Comparison of ENCODE assay signal across 29 mouse cellular contexts in the genomic region with DNA sequence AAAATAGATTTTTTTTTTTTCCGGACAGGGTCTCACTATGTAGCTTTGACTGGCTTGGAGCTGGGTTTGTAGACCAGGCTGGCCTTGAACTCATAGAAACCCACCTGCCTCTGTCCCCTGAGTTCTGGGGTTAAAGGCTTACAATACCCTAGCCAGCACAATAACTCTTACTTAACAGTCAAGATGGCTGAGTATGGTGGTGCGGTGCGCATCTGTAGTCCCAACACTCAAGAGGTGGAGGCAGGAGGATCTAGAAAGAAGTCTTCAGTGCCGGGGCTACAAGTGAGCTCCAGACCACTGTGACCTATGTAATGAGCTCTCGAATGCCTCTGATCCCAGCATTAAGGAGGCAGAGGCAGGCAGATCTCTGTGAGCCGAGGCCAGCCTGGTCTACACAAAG. TPM values are rescaled to one million over a fixed set of nuclear protein-coding genes. Genes with fewer than 3 reads are reported as not detected.
DNase-seq lines count a peak whose midpoint lies in the region; ATAC-seq and TF ChIP-seq lines count a peak whose summit lies in the region.
"Had no signal": no experiment of that assay in that cellular context is flagged by ENCODE, and none has a peak within 500 bp of the region (broad histone marks: within the 10 kb centered on the region; RNA-seq: fewer than 3 reads in every experiment).

No protein-coding gene starts in this region.

- H3K9ac ChIP-seq in stomach, embryonic 14.5 days (replicated peaks; ENCODE audit: low read depth, low read length), result no peak overlapping the region
- no peak overlapping the region for H3K9ac ChIP-seq in stomach, postnatal 0 days (ENCODE audit: low read length)
- H3K9ac ChIP-seq: embryonic facial prominence, embryonic 13.5 days; embryonic facial prominence, embryonic 15.5 days; forebrain, embryonic 12.5 days had no signal

- no peak for TF ChIP-seq EP300 in stomach, postnatal 0 days (optimal IDR thresholded peaks at IDR 0.05)

- peak; percentile 70 for DNase-seq in heart, adult 11 months
- no peak for DNase-seq in heart, adult 8-10 months (ENCODE audit: low spot score)
- DNase-seq in stomach, postnatal 0 days (ENCODE audit: low spot score), result no peak
- peak; percentile 83 for DNase-seq in ES-CJ7 (ENCODE audit: low read depth, low spot score)
- peak; percentile 75 for DNase-seq in ZHBTc4 (ENCODE audit: low read depth, low spot score)
- no peak for DNase-seq in thymus, postnatal 25 days
- DNase-seq in right cerebral cortex, postnatal 14 days, result no peak
- DNase-seq: adrenal gland, postnatal 25 days; B cell, adult 2 months; cerebellum, adult 11 months; cerebellum, adult 18-20 months; cerebellum, adult 8-10 months; cerebellum, adult 9-11 months; cerebellum, postnatal 14 days; cerebellum, postnatal 36 days; embryo, embryonic 11 days had no signal

- H3K9me3 ChIP-seq in stomach, embryonic 14.5 days (ENCODE audit: control insufficient read depth, low read depth, low read length), result no peaks in the 10 kb centered on the region
- no peaks in the 10 kb centered on the region for H3K9me3 ChIP-seq in stomach, postnatal 0 days (ENCODE audit: control insufficient read depth, low read length)
- H3K9me3 ChIP-seq: embryonic facial prominence, embryonic 13.5 days; embryonic facial prominence, embryonic 15.5 days; forebrain, embryonic 10.5 days; forebrain, embryonic 12.5 days had no signal

- H3K27me3 ChIP-seq in stomach, embryonic 14.5 days (ENCODE audit: control insufficient read depth, insufficient read depth, low read length), result no peaks in the 10 kb centered on the region
- H3K27me3 ChIP-seq in stomach, postnatal 0 days (ENCODE audit: control insufficient read depth, insufficient read depth, low read length), result no peaks in the 10 kb centered on the region
- H3K27me3 ChIP-seq: embryonic facial prominence, embryonic 13.5 days; embryonic facial prominence, embryonic 15.5 days; forebrain, embryonic 12.5 days; Patski had no signal

- no peak overlapping the region for H3K4me2 ChIP-seq in stomach, embryonic 14.5 days (replicated peaks; ENCODE audit: low read depth, low read length)
- H3K4me2 ChIP-seq in stomach, postnatal 0 days (replicated peaks; ENCODE audit: low read depth), result no peak overlapping the region
- H3K4me2 ChIP-seq: embryonic facial prominence, embryonic 13.5 days; embryonic facial prominence, embryonic 15.5 days; forebrain, embryonic 12.5 days had no signal

- no peak overlapping the region for H3K4me3 ChIP-seq in stomach, embryonic 14.5 days (ENCODE audit: low read depth, low read length)
- no peak overlapping the region for H3K4me3 ChIP-seq in stomach, postnatal 0 days (ENCODE audit: low read depth, low read length)
- H3K4me3 ChIP-seq: embryonic facial prominence, embryonic 13.5 days; embryonic facial prominence, embryonic 15.5 days; erythroblast, embryonic 14.5 days; forebrain, embryonic 10.5 days; forebrain, embryonic 12.5 days had no signal

- H3K4me1 ChIP-seq in stomach, embryonic 14.5 days (ENCODE audit: control insufficient read depth, insufficient read depth, low read length), result no peaks in the 10 kb centered on the region
- H3K4me1 ChIP-seq in stomach, postnatal 0 days (replicated peaks; ENCODE audit: control insufficient read depth, insufficient read depth), result no peaks in the 10 kb centered on the region
- H3K4me1 ChIP-seq: forebrain, embryonic 10.5 days; forebrain, embryonic 12.5 days had no signal

- no peaks in the 10 kb centered on the region for H3K36me3 ChIP-seq in stomach, embryonic 14.5 days (ENCODE audit: control insufficient read depth, insufficient read depth, low read length)
- no peaks in the 10 kb centered on the region for H3K36me3 ChIP-seq in stomach, postnatal 0 days (ENCODE audit: control insufficient read depth, insufficient read depth, low read length)
- H3K36me3 ChIP-seq: embryonic facial prominence, embryonic 13.5 days; embryonic facial prominence, embryonic 15.5 days; forebrain, embryonic 10.5 days; forebrain, embryonic 12.5 days; G1E had no signal

- ATAC-seq in stomach, embryonic 14.5 days (ENCODE audit: insufficient number of reproducible peaks, insufficient read depth, low FRiP score, low read depth), result 0 out of 2 replicates have a peak, but pooled peaks have one; percentile 6
- no peak for ATAC-seq in stomach, postnatal 0 days (ENCODE audit: low FRiP score, low TSS enrichment)
- ATAC-seq: CD4-positive, CD25-positive, alpha-beta regulatory T cell, adult 4 months; forebrain, embryonic 14.5 days; forebrain, embryonic 16.5 days had no signal

- no peak for TF ChIP-seq CTCF in stomach, postnatal 0 days (IDR thresholded peaks at IDR 0.05; ENCODE audit: low read depth)

- no peak overlapping the region for H3K27ac ChIP-seq in stomach, embryonic 14.5 days (ENCODE audit: low read length)
- H3K27ac ChIP-seq in stomach, postnatal 0 days (replicated peaks), result no peak overlapping the region; the same call in 1 of the 2 replicates
- H3K27ac ChIP-seq: embryonic facial prominence, embryonic 13.5 days; embryonic facial prominence, embryonic 15.5 days; forebrain, embryonic 10.5 days; forebrain, embryonic 12.5 days had no signal

- 90% methylated on average over 6 of the region's 6 CpGs for WGBS in stomach, embryonic 14.5 days
- 86% methylated on average over 6 of the region's 6 CpGs for WGBS in stomach, postnatal 0 days

RNA-seq across cellular contexts. Expression of gene Plekhg6, which starts 31.1 kb away (rescaled TPM):
- total RNA-seq in heart, adult 8-10 months (2022), result under 1 TPM in 2 of 4 experiments, not detected in 2; 0.06 to 0.09 TPM
- 1.7 and 2.1 TPM in 2 replicates for polyA plus RNA-seq in stomach, embryonic 14.5 days (2014; fragmentation: Nextera tagmentation; extraction: Ambion mirVana)
- polyA plus RNA-seq in stomach, postnatal 0 days (2015; fragmentation: Nextera tagmentation; extraction: Ambion mirVana), result 6.3 and 6.7 TPM in 2 replicates
- total RNA-seq: CH12.LX; common myeloid progenitor, adult 5-6 weeks; G1E had no signal
- polyA plus RNA-seq: erythroblast, embryonic 14.5 days; forebrain, embryonic 14.5 days; forebrain, embryonic 16.5 days; G1E had no signal

Comparison
In these comparisons a context has a peak if more than half of its experiments do, and no peak if none do; other contexts are left out.
1. DNase-seq: peak in heart, adult 11 months (single experiment), ES-CJ7 (single experiment) and ZHBTc4 (single experiment); none in heart, adult 8-10 months (single experiment), stomach, postnatal 0 days (single experiment), thymus, postnatal 25 days (single experiment) and right cerebral cortex, postnatal 14 days (single experiment).